Mouse (Mus musculus): ENCODE results near the gene Gng8.

The Gng8 gene

DNA sequence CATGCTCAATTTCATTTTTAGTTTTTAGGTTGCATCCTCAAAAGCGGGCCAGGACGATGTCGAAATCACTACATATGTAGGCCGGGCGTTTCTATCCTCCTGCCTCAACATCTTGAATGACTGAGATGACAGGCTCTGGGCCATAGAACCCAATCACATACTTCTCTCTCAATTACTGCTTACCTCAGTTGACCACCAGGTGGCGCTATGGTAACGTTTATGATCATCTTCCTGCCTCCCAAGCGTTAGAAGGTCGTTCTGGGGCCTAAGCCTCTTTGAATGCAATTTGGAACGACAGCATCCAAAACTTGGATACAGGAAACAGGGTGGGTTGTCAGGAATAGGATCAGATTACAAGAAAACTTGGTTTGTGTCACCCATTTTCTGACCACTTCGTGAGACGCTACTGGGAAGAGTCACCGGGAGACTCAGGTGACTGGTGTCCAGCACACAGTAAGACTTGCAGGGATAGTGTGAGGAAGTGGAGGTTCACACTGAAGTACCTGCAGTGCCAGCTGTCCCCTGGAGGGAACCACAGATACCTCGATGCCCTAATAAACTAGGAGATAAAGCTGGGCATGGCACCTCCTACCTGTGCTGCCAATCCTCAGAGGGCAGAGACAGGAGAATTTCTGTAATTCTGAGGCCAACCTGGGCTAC lies 40.5 kb downstream of the Gng8 start:
- peak; percentile 79 for DNase-seq

DNA sequence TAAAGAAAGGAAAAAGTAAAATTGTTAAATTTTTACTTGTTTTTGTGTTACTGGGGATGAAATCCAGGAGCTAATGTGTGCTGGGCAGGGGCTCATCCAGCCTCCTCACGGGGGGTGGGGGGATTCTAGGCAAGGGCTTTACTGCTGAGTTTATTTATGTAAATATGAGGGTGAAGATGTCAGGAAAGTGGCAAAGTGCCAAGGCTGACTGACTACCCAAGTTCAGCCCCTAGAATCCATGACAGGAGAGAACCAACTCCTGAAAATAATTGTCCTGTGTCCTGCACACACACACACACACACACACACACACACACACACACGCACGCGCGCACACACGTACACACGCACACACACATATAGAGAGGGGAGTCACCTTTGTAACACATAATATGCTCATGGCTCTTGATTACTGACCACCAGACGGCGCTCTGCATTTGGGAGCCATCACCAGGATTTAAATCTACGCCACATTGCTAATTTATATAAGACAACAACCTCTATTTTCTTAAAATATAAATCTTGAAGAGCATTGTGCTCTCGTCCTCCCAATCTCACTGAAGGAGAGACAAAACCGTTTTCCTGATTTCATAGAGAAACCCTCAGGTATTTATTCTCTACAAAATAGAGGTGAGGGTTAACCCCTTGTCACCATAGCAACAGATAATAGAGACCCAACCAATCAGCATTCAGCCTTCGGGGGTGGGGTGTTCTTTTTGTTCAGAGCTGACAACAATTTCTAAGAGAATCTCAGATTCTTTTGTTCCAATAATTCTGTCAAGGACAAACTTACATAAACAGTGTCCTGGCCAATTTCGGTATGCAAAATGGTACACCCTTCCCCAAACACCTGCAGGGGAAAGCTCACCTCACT lies 41.4 kb downstream of the Gng8 start:
- DNase-seq: no peak

DNA sequence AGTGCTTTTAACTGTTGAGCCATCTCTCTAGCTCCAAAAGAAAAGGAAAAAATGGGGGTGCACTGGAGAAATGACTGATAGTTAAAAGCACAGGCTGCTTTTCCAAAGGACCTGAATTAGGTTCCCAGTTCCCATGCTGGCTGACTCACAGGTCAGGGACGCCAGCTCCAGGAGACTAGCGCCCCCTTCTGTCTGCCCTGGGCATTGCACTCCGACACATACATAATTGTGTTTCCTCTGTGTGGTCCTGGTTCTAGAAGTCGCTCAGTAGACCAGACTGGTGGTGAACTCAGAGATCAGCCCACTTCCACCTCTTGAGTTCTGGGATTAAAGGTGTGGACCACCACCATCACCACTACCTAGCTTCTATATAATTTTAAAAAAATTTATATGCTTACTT lies 45.7 kb downstream of the Gng8 start:
- DNase-seq: no peak

DNA sequence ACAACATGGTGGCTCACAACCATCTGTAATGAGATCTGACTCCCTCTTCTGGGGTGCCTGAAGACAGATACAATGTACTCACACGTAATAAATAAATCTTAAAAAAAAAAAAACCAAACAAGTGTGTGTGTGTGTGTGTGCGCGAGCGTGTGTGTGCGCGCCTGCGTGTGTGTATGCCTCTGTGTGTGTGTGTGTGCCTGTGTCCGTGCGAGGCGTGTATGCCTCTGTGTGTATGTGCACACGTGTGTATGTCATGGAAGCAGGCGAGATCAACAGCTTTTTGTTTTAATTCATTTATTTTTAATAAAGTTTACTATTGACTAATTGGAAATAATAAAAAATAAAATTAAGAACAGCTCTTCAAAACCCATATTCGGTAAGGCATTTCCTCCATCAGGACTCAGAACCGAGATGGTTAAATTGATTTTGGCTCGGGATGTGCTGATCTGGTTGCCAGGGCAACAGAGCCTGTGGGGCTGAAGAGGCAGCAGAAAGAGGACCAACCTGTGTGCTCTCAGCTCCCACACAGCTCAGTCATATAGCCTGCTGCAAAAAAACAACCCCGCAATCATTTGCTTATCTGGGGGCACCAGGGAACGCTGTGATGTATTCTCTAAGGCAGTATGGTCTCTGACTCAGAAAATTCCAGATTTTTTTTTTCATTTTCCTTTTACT lies 46.7 kb downstream of the Gng8 start:
- peak; percentile 67 for DNase-seq

DNA sequence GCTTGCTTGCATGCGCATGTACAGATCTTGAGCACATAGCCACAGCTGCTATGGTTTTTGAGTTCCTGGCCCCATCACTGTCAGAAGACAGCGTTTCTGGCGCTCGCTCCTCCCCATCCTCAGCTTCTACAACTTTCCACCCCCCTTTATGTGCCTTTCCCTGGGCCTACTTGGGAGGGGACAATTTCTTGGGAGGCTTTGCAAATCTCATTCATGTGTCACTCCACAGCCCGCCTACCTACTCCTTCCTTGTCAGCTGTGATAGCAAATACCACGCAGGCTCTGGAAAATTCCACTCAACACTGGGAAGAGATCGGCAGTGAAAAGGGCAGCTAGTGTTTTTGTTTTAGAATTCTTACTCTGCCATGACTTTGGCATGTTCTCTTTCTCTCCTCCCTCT lies 48.7 kb downstream of the Gng8 start:
- DNase-seq: peak; percentile 62

DNA sequence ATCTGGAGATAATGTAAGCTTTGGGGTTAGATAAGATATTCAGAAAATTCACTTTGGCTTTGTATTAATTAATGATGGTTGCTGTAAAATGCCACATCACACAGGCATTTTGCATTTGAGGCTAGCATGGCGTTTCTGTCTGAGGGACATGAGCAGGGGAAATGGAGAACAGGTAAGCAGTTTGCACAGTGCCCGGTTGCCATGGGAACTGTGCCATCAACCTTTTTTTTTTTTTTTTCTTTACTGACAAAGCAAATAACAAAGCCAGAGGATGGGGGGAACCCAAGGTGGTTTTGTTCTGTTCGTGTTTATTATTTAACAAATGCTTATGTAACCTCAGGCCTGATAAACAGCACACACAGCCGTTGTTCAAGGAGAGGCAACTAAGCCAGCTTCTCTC lies 51.3 kb downstream of the Gng8 start:
- DNase-seq: no peak

DNA sequence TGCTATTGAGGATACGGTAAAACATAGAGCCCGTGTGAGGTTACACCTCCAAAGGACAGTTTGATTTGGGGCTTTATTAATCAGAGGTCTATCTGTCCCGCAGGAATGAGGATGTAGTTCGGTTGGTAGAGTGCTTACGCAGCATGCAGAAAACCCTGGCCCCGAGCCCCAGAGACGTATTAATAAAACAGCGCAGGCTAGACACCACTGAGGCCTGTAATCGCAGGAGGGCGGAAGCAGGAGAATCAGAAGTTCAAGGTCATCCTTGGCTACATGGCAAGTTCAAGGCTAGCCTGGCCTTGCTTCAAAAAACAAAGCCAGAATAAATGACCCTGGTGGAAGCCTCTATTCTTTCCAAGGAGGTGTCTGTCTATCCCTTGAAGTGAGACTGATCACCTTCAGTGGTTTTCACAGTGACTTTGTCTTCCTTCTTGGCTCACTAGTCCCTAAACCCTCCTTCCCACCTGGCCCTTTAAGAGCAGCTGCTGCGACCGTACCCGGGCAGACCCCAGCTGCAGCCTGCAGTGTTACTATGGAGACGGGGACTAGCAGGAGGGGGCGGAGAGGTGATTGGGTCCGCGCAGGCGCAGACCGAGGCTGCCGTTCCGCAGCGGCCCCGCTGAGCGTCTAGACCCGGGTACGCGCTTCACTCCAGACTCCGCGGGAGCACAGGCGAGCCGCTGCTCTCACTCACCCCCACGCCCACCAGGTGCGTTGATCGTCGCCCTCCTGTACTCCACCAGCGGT lies 52.6 kb downstream of the Gng8 start, which contains the start of gene Pnmal2:
Gene Pnmal2, plus strand, starts transcription at position 622 of the 747 bp plus-strand sequence.
- peak; percentile 89 for DNase-seq

DNA sequence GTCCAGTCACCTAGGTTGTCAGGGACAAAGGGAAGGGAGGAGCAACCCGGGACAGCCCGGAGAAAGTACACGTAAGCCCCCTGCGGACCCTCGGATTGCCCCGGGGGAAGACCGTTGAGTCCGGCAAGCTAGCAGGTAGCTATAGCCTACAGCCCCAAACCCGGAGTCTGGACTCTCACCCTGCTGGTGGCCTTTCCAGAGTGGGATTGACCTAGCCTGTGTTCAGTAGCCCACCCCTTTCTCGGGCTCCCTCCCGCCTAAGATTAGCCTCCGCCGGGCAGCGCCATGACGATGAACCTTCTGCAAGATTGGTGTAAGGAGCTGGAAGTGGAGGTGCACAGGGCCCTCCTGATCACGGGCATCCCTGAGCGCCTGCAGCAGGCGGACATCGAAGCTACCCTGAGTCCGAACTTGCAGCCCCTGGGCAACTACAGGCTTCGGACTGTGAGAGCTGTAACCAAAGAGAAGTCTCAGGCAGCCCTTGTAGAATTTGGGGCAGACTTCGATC lies 53.3 kb downstream of the Gng8 start:
- peak; percentile 23 for DNase-seq

Data from right cerebral cortex, postnatal 25 days (tissue).